Mouse (Mus musculus) forebrain, embryonic 13.5 days (tissue): ENCODE data around the gene Marcksl1. TPM values are rescaled to one million over a fixed set of nuclear protein-coding genes. Genes with fewer than 3 reads are reported as not detected.
A peak's percentile ranks its signal among the peaks of the same experiment; 100 is the strongest.

Source experiments
- ATAC-seq: fragments of 200-750 bp; cut with Nextera tagmentation; 2 replicates; pipeline ENCODE4 v1.8.0; 2017
- H3K27ac ChIP-seq: fragments of 300-500 bp; sonication (generic); 2 replicates; pipeline ENCODE4 v1.5.1; 2015; ENCODE audit warnings: inconsistent platforms, mild to moderate bottlenecking, moderate library complexity
- H3K27me3 ChIP-seq: fragments of 300-500 bp; sonication (generic); 2 replicates; pipeline ENCODE4 v1.6.1; 2015; ENCODE audit warnings: mild to moderate bottlenecking, inconsistent platforms
- H3K36me3 ChIP-seq: fragments of 300-500 bp; sonication (generic); 2 replicates; pipeline ENCODE4 v1.6.1; 2015; ENCODE audit warnings: mild to moderate bottlenecking, inconsistent platforms; ENCODE audit not compliant: poor library complexity, severe bottlenecking
- H3K4me1 ChIP-seq: fragments of 300-500 bp; sonication (generic); 2 replicates; pipeline ENCODE4 v1.6.1; 2015; ENCODE audit warnings: inconsistent platforms
- H3K4me2 ChIP-seq: fragments of 300-500 bp; sonication (generic); 2 replicates; pipeline ENCODE4 v1.6.1; 2015; ENCODE audit warnings: inconsistent platforms, mild to moderate bottlenecking, moderate library complexity
- H3K4me3 ChIP-seq: fragments of 300-500 bp; sonication (generic); 2 replicates; pipeline ENCODE4 v1.5.1; 2015; ENCODE audit warnings: mild to moderate bottlenecking, inconsistent platforms
- H3K9ac ChIP-seq: fragments of 300-500 bp; sonication (generic); 2 replicates; pipeline ENCODE4 v1.6.1; 2015; ENCODE audit warnings: mild to moderate bottlenecking, inconsistent platforms
- H3K9me3 ChIP-seq: fragments of 300-500 bp; sonication (generic); replicated peaks from 2 replicates; pipeline ENCODE4 v1.6.1; 2016; ENCODE audit warnings: inconsistent platforms
- WGBS: fragments of 180-500 bp; shearing (Covaris S2); methylation state at CpG from one replicate; pipeline ENCODE4 v1.1.7; 2015; 5-methylcytosine and 5-hydroxymethylcytosine counted together
- polyA plus RNA-seq: library from polyadenylated mRNA; unstranded; fragments of >200 nt; fragmentation: Nextera tagmentation; extraction: Ambion mirVana; gene quantifications from 2 replicates; pipeline ENCODE4 v1.2.1, GENCODE M21; 2015

Marcksl1 gene
- 1,756 and 1,774 TPM in 2 replicates for polyA plus RNA-seq

DNA sequence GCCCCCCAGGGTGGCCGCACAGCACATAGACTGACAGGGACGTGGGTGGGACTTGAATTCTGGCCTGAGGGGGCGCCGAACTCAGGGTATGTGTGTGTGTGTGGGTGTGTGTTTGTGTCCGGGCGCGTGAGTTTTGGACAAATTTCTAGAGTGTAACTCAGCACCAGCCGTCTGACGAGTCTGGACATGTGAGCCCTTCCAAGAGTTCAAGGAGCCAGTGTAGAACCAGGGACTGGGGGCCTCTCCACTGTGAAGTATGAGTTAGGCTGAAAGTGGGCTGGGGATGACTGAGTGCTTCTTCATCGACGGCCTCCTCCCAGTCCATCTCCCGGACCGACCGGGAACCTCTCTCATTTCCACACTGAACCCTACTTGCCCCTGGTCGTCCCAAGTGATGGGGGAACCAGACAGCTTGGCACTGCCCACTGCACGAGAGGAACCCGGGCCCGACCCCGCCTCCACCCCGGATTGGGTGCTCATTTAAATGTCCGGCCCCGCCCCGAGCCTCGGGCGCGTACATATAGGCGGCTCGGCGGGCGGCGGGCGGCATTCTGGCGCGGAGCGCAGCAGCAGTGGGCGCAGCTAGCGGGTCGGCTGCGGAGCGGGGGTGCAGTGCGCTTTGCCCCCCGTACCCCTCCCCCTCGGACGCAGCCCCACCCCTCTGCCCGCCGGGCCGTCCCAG, at the start of gene Marcksl1:
Gene Marcksl1 (plus strand): TSS at position 496 of the 682 bp plus-strand sequence.
- Histone ChIP-seq H3K27me3 (no peaks in the 10 kb centered on the region), H3K9me3 (no peaks in the 10 kb centered on the region), H3K27ac (peak within 1 kb of the TSS; percentile 97), H3K4me3 (peak within 1 kb of the TSS; percentile 100), H3K9ac (peak within 1 kb of the TSS; percentile 100), H3K4me2 (peak within 1 kb of the TSS; percentile 96), H3K4me1 (peaks cover 50% of the 10 kb centered on the region), H3K36me3 (peaks cover 35% of the 10 kb centered on the region)
- peak; percentile 89 for ATAC-seq
- WGBS, result 6% methylated on average over 34 of the region's 47 CpGs

DNA sequence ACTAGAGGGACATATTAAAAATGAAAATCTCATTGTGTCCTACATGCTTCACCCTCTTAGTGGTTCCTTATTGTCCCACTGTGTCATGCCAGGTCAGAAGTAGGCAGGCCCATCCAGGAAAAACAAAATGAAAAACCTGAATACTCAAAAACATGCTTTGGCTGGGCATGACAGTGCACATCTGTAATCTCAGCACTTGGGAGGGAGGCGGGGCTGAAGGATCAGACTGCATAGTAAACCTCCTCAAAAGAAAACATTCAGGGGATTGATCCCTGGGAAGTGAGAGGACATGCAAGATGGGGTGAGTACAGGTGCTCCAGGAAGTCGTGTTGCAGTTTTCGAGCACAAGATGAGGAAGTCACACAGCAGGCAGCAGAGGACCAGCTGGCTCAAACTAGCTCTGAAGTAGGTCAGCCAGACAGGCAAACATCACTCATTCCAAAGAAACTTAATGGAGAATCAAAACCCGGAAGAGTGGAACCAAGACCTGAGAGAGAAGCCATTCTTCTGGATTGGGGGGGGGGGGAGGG, 49.0 kb upstream of the Marcksl1 start:
- no peak overlapping the region for H3K4me3 ChIP-seq
- H3K27me3 ChIP-seq, result no peaks in the 10 kb centered on the region
- H3K4me1 ChIP-seq, result peaks cover 12% of the 10 kb centered on the region
- no peak overlapping the region for H3K9ac ChIP-seq
- no peak overlapping the region for H3K4me2 ChIP-seq
- ATAC-seq, result no peak
- no peaks in the 10 kb centered on the region for H3K9me3 ChIP-seq
- peaks cover 60% of the 10 kb centered on the region for H3K36me3 ChIP-seq
- H3K27ac ChIP-seq, result no peak overlapping the region
- 88% methylated on average over 4 of the region's 4 CpGs for WGBS

GRCm38 (mm10) chr4:129476047-129476446, 37.3 kb upstream of the Marcksl1 start:
- H3K36me3 ChIP-seq, result peaks cover 95% of the 10 kb centered on the region
- no peaks in the 10 kb centered on the region for H3K27me3 ChIP-seq
- H3K4me1 ChIP-seq, result no peaks in the 10 kb centered on the region
- H3K27ac ChIP-seq, result no peak overlapping the region
- H3K4me2 ChIP-seq, result no peak overlapping the region
- H3K9me3 ChIP-seq, result no peaks in the 10 kb centered on the region
- no peak overlapping the region for H3K4me3 ChIP-seq
- ATAC-seq, result no peak
- H3K9ac ChIP-seq, result no peak overlapping the region
- 89% methylated on average over 11 of the region's 11 CpGs for WGBS

DNA sequence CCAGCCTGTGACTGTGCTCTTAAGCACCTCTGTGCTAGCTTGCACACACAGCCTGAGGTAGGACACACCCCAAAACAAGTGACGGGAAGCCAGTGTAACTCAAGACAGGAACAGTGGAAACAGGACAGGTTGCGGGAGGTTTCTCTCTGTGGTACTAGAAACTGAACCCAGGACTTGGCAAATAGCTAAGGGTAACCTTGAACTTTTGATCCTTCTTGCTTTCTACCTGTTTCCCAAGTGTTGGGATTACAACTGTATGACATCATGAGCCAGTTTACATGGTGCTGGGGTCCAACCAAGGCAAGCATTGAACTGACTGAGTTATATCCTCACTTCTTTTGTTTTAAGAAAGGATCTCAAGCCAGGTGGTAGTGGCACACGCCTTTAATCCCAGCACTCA, 33.5 kb upstream of the Marcksl1 start:
- WGBS, result 91% methylated on average over 3 of the region's 3 CpGs

GRCm38 (mm10) chr4:129481090-129481489, 32.3 kb upstream of the Marcksl1 start:
- ATAC-seq, result no peak
- H3K4me3 ChIP-seq, result no peak overlapping the region
- 96% methylated on average over 1 of the region's 1 CpGs for WGBS
- no peaks in the 10 kb centered on the region for H3K9me3 ChIP-seq
- peaks cover 99% of the 10 kb centered on the region for H3K36me3 ChIP-seq
- H3K9ac ChIP-seq, result no peak overlapping the region
- no peak overlapping the region for H3K4me2 ChIP-seq
- no peaks in the 10 kb centered on the region for H3K27me3 ChIP-seq
- no peaks in the 10 kb centered on the region for H3K4me1 ChIP-seq
- H3K27ac ChIP-seq, result no peak overlapping the region

More for the DNA sequence above, 33.5 kb upstream of the Marcksl1 start:
- Histone ChIP-seq H3K4me2 (no peak overlapping the region), H3K4me3 (no peak overlapping the region), H3K9me3 (no peaks in the 10 kb centered on the region), H3K4me1 (no peaks in the 10 kb centered on the region), H3K27me3 (no peaks in the 10 kb centered on the region), H3K27ac (no peak overlapping the region), H3K9ac (no peak overlapping the region), H3K36me3 (peaks cover 98% of the 10 kb centered on the region)
- no peak for ATAC-seq

- Histone ChIP-seq H3K27ac (no peak within 1 kb of the TSS), H3K4me2 (peak within 1 kb of the TSS; percentile 63), H3K9ac (peak within 1 kb of the TSS; percentile 55), H3K9me3 (no peaks in the 10 kb centered on the region), H3K4me1 (peaks cover 23% of the 10 kb centered on the region), H3K27me3 (peaks cover 28% of the 10 kb centered on the region), H3K4me3 (peak within 1 kb of the TSS; percentile 37), H3K36me3 (peaks cover 31% of the 10 kb centered on the region)
- no peak; the same call in 1 of the 2 replicates for ATAC-seq
- 4% methylated on average over 69 of the region's 70 CpGs for WGBS
Observed at GRCm38 (mm10) chr4:129490972-129491880, 22.2 kb upstream of the Marcksl1 start, which contains the start of the genes Tssk3 and Fam229a. TSS of gene Tssk3 (minus strand) at chr4:129491022. TSS of gene Fam229a (plus strand) at chr4:129491190.

- H3K9me3 ChIP-seq, result no peaks in the 10 kb centered on the region
- no peak overlapping the region for H3K4me2 ChIP-seq
- no peak overlapping the region for H3K4me3 ChIP-seq
- H3K27me3 ChIP-seq, result peaks cover 28% of the 10 kb centered on the region
- H3K9ac ChIP-seq, result no peak overlapping the region
- H3K36me3 ChIP-seq, result no peaks in the 10 kb centered on the region
- WGBS, result 68% methylated on average over 7 of the region's 7 CpGs
- no peak for ATAC-seq
- peaks cover 32% of the 10 kb centered on the region for H3K4me1 ChIP-seq
- no peak overlapping the region for H3K27ac ChIP-seq
Observed at GRCm38 (mm10) chr4:129494681-129495080, 18.7 kb upstream of the Marcksl1 start.

DNA sequence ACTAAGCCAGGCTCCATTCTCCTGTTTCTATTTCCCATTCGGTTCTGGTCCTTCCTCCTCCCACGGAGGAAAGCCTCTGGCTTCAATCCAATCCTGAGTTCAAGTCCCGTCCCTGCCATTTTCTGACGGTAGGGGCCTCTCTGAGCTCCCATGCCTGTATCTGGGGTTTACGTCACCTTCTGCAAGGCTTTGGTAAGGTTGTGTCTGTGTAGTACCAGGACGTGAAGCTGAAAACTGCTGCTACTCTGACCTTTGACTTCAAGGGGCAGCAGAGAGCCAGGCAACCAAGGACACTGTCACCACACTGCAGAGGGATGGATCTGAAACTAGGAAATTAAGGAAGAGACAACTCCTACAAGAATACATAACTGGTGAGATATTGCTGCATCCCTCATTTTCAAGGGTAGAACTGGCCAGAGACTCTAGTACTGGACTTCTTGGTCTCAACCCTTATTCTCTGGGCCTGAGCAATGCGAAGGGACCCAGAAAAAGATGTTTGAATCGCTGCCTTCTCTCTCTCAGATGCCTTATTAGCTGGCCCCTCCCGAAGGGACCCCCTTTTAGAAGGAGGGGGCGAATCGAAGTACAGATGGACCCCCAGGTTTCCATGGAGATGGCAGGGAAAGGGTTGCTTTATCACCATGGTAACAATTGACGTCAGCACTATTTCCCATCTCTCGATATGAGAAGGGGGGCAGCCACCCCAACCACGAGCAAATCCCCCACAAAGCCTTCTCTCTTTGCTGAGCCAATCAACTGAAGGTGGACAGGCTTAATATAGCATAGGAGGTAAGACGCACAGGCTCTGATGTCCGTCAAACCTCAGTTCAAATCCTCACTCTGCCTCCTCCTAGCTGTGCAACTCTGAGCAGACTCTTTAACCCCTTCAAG, 17.5 kb upstream of the Marcksl1 start:
- Histone ChIP-seq H3K4me3 (peak overlapping the region; percentile 11; the same call in 1 of the 2 replicates), H3K9me3 (no peaks in the 10 kb centered on the region), H3K4me2 (peak overlapping the region; percentile 39), H3K9ac (peak overlapping the region; percentile 34), H3K27ac (peak overlapping the region; percentile 68), H3K27me3 (peaks cover 23% of the 10 kb centered on the region), H3K4me1 (peaks cover 33% of the 10 kb centered on the region), H3K36me3 (no peaks in the 10 kb centered on the region)
- peak; percentile 22; the same call in 1 of the 2 replicates for ATAC-seq
- 19% methylated on average over 16 of the region's 16 CpGs for WGBS

DNA sequence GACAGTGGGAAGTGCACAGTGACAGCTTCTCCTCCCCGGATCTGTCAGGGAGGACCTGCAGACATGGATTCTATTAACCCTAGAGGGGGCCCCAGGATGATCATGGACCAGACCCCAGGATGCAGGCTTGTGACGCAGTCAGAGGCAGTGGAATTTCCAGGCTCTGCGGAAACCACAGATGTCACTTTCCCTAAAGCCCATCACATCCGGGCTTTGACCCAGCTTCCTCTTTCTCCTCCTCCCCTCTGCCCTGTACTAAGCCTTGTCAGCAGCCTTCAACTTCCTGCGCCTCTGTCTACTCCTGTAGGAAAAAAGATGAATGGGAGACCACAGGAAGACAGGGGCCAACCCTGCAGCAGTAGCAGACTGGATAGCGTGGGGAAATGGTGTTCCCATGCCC, 16.8 kb upstream of the Marcksl1 start:
- 49% methylated on average over 6 of the region's 6 CpGs for WGBS
- no peak for ATAC-seq
- no peaks in the 10 kb centered on the region for H3K9me3 ChIP-seq
- H3K4me2 ChIP-seq, result peak overlapping the region; percentile 39
- H3K4me3 ChIP-seq, result peak overlapping the region; percentile 11; the same call in 1 of the 2 replicates
- H3K27ac ChIP-seq, result peak overlapping the region; percentile 68
- H3K9ac ChIP-seq, result peak overlapping the region; percentile 34
- H3K36me3 ChIP-seq, result no peaks in the 10 kb centered on the region
- H3K27me3 ChIP-seq, result peaks cover 16% of the 10 kb centered on the region
- H3K4me1 ChIP-seq, result peaks cover 33% of the 10 kb centered on the region

DNA sequence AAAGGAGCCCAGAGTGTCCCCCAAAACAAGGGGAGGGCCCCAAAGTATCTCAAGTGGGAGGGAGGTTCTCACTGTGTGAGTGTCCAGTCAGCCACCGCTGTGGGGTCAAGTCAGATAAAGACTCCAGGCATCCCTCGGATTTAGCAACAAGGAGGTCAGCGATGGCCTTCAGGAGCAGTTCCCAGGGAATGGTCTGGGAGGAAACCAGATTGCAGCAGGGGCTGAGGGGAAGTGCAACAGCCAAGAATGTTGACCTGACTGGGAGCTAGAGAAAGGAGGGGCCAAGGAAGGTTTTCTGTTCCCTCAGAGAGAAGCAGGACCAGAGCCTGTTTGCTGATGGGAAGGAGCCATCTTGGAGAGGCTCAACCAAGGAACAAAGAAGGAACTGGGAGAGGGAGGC, 14.4 kb upstream of the Marcksl1 start:
- Histone ChIP-seq H3K36me3 (no peaks in the 10 kb centered on the region), H3K4me2 (no peak overlapping the region), H3K9ac (no peak overlapping the region), H3K4me3 (no peak overlapping the region), H3K27ac (no peak overlapping the region), H3K4me1 (peaks cover 30% of the 10 kb centered on the region), H3K9me3 (no peaks in the 10 kb centered on the region), H3K27me3 (peaks cover 4% of the 10 kb centered on the region)
- no peak for ATAC-seq
- WGBS, result 79% methylated on average over 3 of the region's 3 CpGs

GRCm38 (mm10) chr4:129500017-129500416, 13.4 kb upstream of the Marcksl1 start:
- no peaks in the 10 kb centered on the region for H3K36me3 ChIP-seq
- ATAC-seq, result no peak
- H3K9ac ChIP-seq, result no peak overlapping the region
- no peak overlapping the region for H3K27ac ChIP-seq
- H3K27me3 ChIP-seq, result peaks cover 4% of the 10 kb centered on the region
- H3K4me3 ChIP-seq, result 0 out of 2 replicates have a peak overlapping the region, but pooled peaks have one; percentile 56
- H3K4me2 ChIP-seq, result peak overlapping the region; percentile 83
- WGBS, result 83% methylated on average over 8 of the region's 8 CpGs
- H3K9me3 ChIP-seq, result no peaks in the 10 kb centered on the region
- H3K4me1 ChIP-seq, result peaks cover 30% of the 10 kb centered on the region
